Mouse (Mus musculus): ENCODE data around the gene Itga9.

- no peak for TF ChIP-seq CTCF (IDR thresholded peaks at IDR 0.05; ENCODE audit: low read depth)
- no peak for TF ChIP-seq EP300 (IDR thresholded peaks at IDR 0.05; ENCODE audit: low read depth)
Measured at GRCm38 (mm10) chr9:118883150-118883549, 276.7 kb downstream of the Itga9 start.

All from heart, postnatal 0 days (tissue).